Mouse (Mus musculus) hindbrain, embryonic 14.5 days (tissue): ENCODE data around the gene Phgdh. TPM values are rescaled to one million over a fixed set of nuclear protein-coding genes. Genes with fewer than 3 reads are reported as not detected.

ENCODE experiments used
- ATAC-seq: fragments of 200-750 bp; cut with Nextera tagmentation; 2 replicates; pipeline ENCODE4 v1.8.0; 2017; ENCODE audit warnings: moderate number of reproducible peaks, mild to moderate bottlenecking, moderate TSS enrichment, moderate library complexity; ENCODE audit not compliant: low FRiP score
- DNase-seq: peaks from one replicate; pipeline ENCODE4 v3.0.0-alpha.2; 2015; ENCODE audit warnings: low spot score
- H3K27ac ChIP-seq: fragments of 300-500 bp; sonication (generic); 2 replicates; pipeline ENCODE4 v1.5.1; 2014; ENCODE audit warnings: mild to moderate bottlenecking, moderate library complexity
- H3K27me3 ChIP-seq: fragments of 300-500 bp; sonication (generic); 2 replicates; pipeline ENCODE4 v1.6.1; 2014; ENCODE audit warnings: mild to moderate bottlenecking, low read length, mixed read lengths; ENCODE audit not compliant: control insufficient read depth, insufficient read depth
- H3K36me3 ChIP-seq: fragments of 300-500 bp; sonication (generic); replicated peaks from 2 replicates; pipeline ENCODE4 v1.6.1; 2014; ENCODE audit not compliant: control insufficient read depth, insufficient read depth
- H3K4me1 ChIP-seq: fragments of 300-500 bp; sonication (generic); replicated peaks from 2 replicates; pipeline ENCODE4 v1.6.1; 2014; ENCODE audit warnings: antibody characterized with exemption, low read length, mixed read lengths; ENCODE audit not compliant: control insufficient read depth, insufficient read depth
- H3K4me2 ChIP-seq: fragments of 300-500 bp; sonication (generic); replicated peaks from 2 replicates; pipeline ENCODE4 v1.6.1; 2014; ENCODE audit warnings: mild to moderate bottlenecking, moderate library complexity
- H3K4me3 ChIP-seq: fragments of 300-500 bp; sonication (generic); replicated peaks from 2 replicates; pipeline ENCODE4 v1.5.1; 2014; ENCODE audit warnings: mild to moderate bottlenecking, low read length
- H3K9ac ChIP-seq: fragments of 300-500 bp; sonication (generic); 2 replicates; pipeline ENCODE4 v1.6.1; 2014
- H3K9me3 ChIP-seq: fragments of 300-500 bp; sonication (generic); 2 replicates; pipeline ENCODE4 v1.6.1; 2016; ENCODE audit warnings: low read length; ENCODE audit not compliant: control insufficient read depth
- WGBS: fragments of 180-500 bp; shearing (Covaris S2); extraction: QIAGEN DNeasy Blood & Tissue Kit; methylation state at CpG from one replicate; pipeline ENCODE4 v1.1.7; 2014; 5-methylcytosine and 5-hydroxymethylcytosine counted together
- polyA plus RNA-seq: library from polyadenylated mRNA; unstranded; fragments of >200 nt; fragmentation: Nextera tagmentation; extraction: Ambion mirVana; gene quantifications from 2 replicates; pipeline ENCODE4 v1.2.1, GENCODE M21; 2014

Phgdh gene
- polyA plus RNA-seq, 1 experiment from 2014 or later = 160 TPM

- DNase-seq (peak; percentile 36), ATAC-seq (peak; percentile 79)
- 51% methylated on average over 10 of the region's 10 CpGs for WGBS
- Histone ChIP-seq H3K9me3 (no peaks in the 10 kb centered on the region), H3K36me3 (no peaks in the 10 kb centered on the region), H3K9ac (no peak overlapping the region), H3K4me1 (peaks cover 3% of the 10 kb centered on the region; the same call in 1 of the 2 replicates), H3K27ac (no peak overlapping the region), H3K4me2 (no peak overlapping the region), H3K27me3 (no peaks in the 10 kb centered on the region), H3K4me3 (no peak overlapping the region)
These were observed 15.7 kb upstream of the Phgdh start for GRCm38 (mm10) chr3:98355344-98356025.

- no peak overlapping the region for H3K4me2 ChIP-seq
- no peaks in the 10 kb centered on the region for H3K9me3 ChIP-seq
- peaks cover 3% of the 10 kb centered on the region; the same call in 1 of the 2 replicates for H3K4me1 ChIP-seq
- WGBS = 34% methylated on average over 7 of the region's 7 CpGs
- H3K4me3 ChIP-seq = no peak overlapping the region
- DNase-seq = peak; percentile 88
- H3K27me3 ChIP-seq = no peaks in the 10 kb centered on the region
- no peak for ATAC-seq
- H3K27ac ChIP-seq = no peak overlapping the region
- no peak overlapping the region for H3K9ac ChIP-seq
- no peaks in the 10 kb centered on the region for H3K36me3 ChIP-seq
These were observed 14.1 kb upstream of the Phgdh start for GRCm38 (mm10) chr3:98353892-98354291.

- ATAC-seq = no peak
- no peak for DNase-seq
- H3K27ac ChIP-seq = no peak overlapping the region
- H3K4me1 ChIP-seq = no peaks in the 10 kb centered on the region
- H3K9ac ChIP-seq = no peak overlapping the region
- H3K4me3 ChIP-seq = no peak overlapping the region
- no peaks in the 10 kb centered on the region for H3K27me3 ChIP-seq
- WGBS = 29% methylated on average over 8 of the region's 8 CpGs
- no peaks in the 10 kb centered on the region for H3K36me3 ChIP-seq
- no peak overlapping the region for H3K4me2 ChIP-seq
- no peaks in the 10 kb centered on the region for H3K9me3 ChIP-seq
These were observed 8.9 kb upstream of the Phgdh start for GRCm38 (mm10) chr3:98348705-98349104.

GRCm38 (mm10) chr3:98348106-98348505 is 8.3 kb upstream of the Phgdh start:
- Histone ChIP-seq H3K27ac (no peak overlapping the region), H3K4me2 (no peak overlapping the region), H3K4me3 (no peak overlapping the region), H3K9me3 (no peaks in the 10 kb centered on the region), H3K27me3 (no peaks in the 10 kb centered on the region), H3K36me3 (no peaks in the 10 kb centered on the region), H3K9ac (no peak overlapping the region), H3K4me1 (no peaks in the 10 kb centered on the region)
- 82% methylated on average over 6 of the region's 6 CpGs for WGBS
- no peak for DNase-seq
- ATAC-seq = no peak

- 95% methylated on average over 3 of the region's 3 CpGs for WGBS
- ATAC-seq = no peak
These were observed 3.4 kb upstream of the Phgdh start for GRCm38 (mm10) chr3:98343235-98343634.

GRCm38 (mm10) chr3:98340818-98341594 is 1.2 kb upstream of the Phgdh start:
- Histone ChIP-seq H3K4me1 (peaks cover 29% of the 10 kb centered on the region), H3K4me2 (no peak overlapping the region), H3K36me3 (no peaks in the 10 kb centered on the region), H3K27ac (no peak overlapping the region), H3K27me3 (no peaks in the 10 kb centered on the region), H3K9me3 (no peaks in the 10 kb centered on the region), H3K4me3 (no peak overlapping the region), H3K9ac (no peak overlapping the region)
- DNase-seq (no peak), ATAC-seq (no peak)
- 84% methylated on average over 17 of the region's 17 CpGs for WGBS

More at GRCm38 (mm10) chr3:98343235-98343634, 3.4 kb upstream of the Phgdh start:
- no peak overlapping the region for H3K4me2 ChIP-seq
- H3K4me1 ChIP-seq = peaks cover 11% of the 10 kb centered on the region; the same call in 1 of the 2 replicates
- DNase-seq = no peak
- H3K27ac ChIP-seq = no peak overlapping the region
- no peaks in the 10 kb centered on the region for H3K9me3 ChIP-seq
- no peaks in the 10 kb centered on the region for H3K27me3 ChIP-seq
- H3K4me3 ChIP-seq = no peak overlapping the region
- no peaks in the 10 kb centered on the region for H3K36me3 ChIP-seq
- no peak overlapping the region for H3K9ac ChIP-seq

GRCm38 (mm10) chr3:98339097-98339705 is 589 bp downstream of the Phgdh start:
- Histone ChIP-seq H3K4me1 (peaks cover 39% of the 10 kb centered on the region), H3K36me3 (no peaks in the 10 kb centered on the region), H3K4me3 (peak overlapping the region; percentile 63), H3K9me3 (no peaks in the 10 kb centered on the region), H3K27me3 (no peaks in the 10 kb centered on the region), H3K9ac (peak overlapping the region; percentile 67), H3K27ac (peak overlapping the region; percentile 38; the same call in 1 of the 2 replicates), H3K4me2 (peak overlapping the region; percentile 100)
- DNase-seq = peak; percentile 35
- ATAC-seq = peak; percentile 44
- 1% methylated on average over 46 of the region's 46 CpGs for WGBS

GRCm38 (mm10) chr3:98338584-98339041 is 1.2 kb downstream of the Phgdh start:
- Histone ChIP-seq H3K36me3 (no peaks in the 10 kb centered on the region), H3K27me3 (no peaks in the 10 kb centered on the region), H3K9me3 (no peaks in the 10 kb centered on the region), H3K4me3 (peak overlapping the region; percentile 63), H3K27ac (peak overlapping the region; percentile 38; the same call in 1 of the 2 replicates), H3K4me2 (peak overlapping the region; percentile 100), H3K4me1 (peaks cover 39% of the 10 kb centered on the region), H3K9ac (peak overlapping the region; percentile 67)
- ATAC-seq (peak; percentile 56; the same call in 1 of the 2 replicates), DNase-seq (peak; percentile 35)
- WGBS = 3% methylated on average over 15 of the region's 15 CpGs
